Mouse (Mus musculus) adrenal gland, postnatal 14 days (tissue): ENCODE results near the gene Nus1. TPM values are rescaled to one million over a fixed set of nuclear protein-coding genes. Genes with fewer than 3 reads are reported as not detected.

Source experiments
- DNase-seq: peaks from one replicate; pipeline ENCODE4 v3.0.0; 2021; ENCODE audit warnings: mixed read lengths
- long read RNA-seq, 2 experiments: library from polyadenylated mRNA; stranded (forward); transcript quantifications; one replicate each; pipeline ENCODE4 v2.0.0; 2021
- total RNA-seq: library from RNA; stranded (reverse); gene quantifications from 2 replicates; pipeline ENCODE4 v1.2.3, GENCODE M21; 2021

Gene Nus1
- total RNA-seq = 46.4 and 51.4 TPM in 2 replicates
- long read RNA-seq, experiment 1, full-length matches to known transcripts = 30 of 35 reads
- long read RNA-seq, experiment 1, partial matches to known transcripts = 0 of 35 reads
- long read RNA-seq, experiment 1, other reads (novel, unspliced or antisense) = 5 of 35 reads
- long read RNA-seq, experiment 2, full-length matches to known transcripts = 16 of 27 reads
- long read RNA-seq, experiment 2, partial matches to known transcripts = 0 of 27 reads
- long read RNA-seq, experiment 2, other reads (novel, unspliced or antisense) = 11 of 27 reads

DNA sequence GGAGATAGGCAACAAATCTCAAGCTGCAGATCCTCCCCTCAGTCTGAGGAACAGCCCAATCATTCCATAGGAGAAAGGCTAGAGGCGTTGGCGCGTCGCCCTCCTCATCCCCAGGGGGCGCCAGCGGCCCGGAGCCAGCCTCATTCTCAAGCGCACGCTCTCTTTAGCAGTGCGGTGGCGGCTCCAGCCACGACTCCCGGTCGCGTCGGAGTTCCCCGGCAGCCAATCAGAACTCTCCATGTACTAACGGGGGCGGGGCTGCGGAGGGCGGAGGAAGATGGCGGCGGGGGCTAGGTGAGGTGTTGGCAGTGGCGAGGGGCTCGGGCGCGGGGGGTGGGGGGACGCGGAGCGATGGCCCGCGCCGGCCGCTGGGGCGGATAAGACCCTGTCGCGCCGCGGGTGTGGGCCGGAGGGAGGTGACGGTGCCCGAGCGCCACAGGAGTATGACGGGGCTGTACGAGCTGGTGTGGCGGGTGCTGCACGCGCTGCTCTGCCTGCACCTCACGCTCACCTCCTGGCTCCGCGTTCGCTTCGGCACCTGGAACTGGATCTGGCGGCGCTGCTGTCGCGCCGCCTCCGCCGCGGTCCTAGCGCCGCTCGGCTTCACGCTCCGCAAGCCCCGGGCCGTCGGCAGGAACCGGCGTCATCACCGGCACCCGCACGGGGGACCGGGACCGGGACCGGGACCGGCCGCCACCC is at the start of gene Nus1:
Nus1 (plus strand) TSS at position 249 of the 699 bp plus-strand sequence.
- DNase-seq = peak; percentile 98

DNA sequence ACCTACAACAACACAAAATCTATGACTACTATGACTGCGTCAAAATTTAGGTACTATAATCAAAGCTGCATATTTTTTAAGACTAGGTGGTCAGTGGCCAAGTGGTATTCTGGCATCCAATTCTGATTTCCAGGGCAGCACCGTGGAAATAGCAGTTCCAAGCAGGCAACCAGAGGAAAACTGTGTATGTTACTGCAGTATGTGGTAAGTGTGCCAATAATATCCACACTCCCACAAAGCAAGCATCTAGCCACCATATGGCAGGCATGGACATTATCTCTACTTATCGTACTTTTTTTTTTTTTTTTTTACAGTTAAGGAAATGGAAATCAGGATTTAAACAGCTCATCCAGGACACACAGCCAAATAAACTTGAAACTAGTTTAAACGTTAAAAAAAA is 49.0 kb upstream of the Nus1 start:
- no peak for DNase-seq

DNA sequence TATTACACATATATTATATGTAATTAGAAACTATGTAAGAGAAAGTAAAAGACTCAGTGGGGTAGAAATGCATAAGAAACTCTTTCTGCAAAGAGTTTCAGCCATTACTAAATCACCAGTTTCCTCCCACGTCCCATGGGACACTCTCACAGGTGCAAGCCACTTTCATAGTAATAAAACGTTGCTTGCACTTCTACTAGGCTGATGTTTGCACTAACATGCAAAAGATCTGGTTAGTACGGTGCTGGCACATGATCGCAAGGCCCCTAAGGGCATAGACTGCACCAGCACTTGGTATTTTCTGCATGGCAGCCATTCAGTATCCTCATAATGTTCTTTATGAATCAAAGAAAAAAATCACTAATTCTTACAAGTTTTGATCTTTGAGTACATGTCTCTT is 43.5 kb upstream of the Nus1 start:
- DNase-seq = no peak

DNA sequence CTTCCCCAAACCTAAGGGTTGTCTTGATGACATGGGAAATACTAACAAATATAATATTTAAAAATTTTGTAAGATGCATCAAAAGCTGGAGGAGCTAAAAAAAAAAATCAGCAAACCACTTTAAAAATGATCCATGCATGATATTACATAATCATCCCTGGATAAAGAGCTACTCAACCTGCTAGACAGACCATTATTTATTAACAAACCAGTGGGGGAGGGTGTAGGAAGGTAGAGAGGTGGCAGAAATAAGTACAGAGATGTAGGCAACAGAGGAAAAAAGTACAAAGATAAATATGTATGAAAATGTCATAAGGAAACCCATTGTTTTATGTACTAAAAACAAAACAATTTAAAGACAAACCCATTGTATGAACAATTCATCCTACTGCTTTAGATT is 42.7 kb upstream of the Nus1 start:
- DNase-seq = no peak

DNA sequence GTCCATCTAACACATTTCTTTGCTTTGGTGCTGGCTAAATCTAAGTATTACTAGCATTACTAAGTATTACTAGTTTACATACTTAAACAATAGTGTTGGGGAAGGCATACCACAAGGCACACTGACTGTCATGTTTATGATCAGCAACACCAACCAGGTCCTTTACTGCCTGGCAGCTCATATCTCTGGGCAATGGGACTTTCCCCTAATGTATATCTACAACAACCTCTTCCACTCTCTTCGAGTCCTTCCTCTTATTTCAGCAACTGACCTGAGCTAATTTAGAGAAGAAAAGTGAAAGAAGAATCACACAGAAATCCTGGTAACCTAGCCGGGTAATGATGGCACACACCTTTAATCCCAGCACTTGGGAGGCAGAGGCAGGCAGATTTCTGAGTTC is 40.9 kb upstream of the Nus1 start:
- DNase-seq = no peak

DNA sequence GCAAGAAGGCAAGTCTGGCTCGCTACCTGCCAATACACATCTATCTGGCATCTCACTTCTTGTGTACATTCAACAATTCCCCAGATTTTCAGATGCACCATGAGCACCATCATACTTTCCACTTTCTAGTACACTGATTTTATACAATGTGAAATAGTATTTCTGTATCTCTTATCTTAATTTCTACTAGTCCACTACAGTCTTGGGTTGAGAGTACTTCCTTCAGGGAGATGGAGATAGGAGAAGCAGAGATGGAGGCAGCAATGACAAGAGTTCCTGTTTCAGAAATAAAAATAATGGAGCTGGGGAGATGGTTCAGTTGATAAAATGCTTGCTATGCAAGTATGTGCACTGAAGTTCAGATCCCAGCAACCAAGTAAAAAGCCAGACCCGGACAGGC is 39.5 kb upstream of the Nus1 start:
- no peak for DNase-seq

DNA sequence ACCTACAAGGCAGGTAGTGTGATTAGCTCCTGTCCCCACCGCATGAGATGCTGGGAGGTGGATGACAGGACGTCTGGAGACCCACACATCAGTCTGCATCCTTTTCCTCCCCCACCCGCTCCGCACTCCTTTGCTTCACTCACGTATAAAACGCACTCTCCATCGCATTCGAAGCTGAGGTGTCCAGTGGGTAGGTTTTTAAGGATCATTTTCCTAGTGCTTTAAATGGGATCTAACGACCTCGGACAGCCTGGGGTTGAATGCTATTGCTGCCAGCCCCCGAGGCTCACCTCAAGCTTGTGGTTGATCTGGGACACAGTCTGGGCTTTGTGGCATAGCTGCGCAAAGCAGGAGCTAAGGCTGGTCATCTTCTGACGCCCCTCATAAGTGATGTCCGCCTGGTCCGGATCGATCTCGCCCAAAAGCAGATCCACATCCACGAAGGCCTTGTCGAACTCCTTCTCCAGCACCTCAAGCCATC is 36.0 kb upstream of the Nus1 start:
- DNase-seq = no peak

DNA sequence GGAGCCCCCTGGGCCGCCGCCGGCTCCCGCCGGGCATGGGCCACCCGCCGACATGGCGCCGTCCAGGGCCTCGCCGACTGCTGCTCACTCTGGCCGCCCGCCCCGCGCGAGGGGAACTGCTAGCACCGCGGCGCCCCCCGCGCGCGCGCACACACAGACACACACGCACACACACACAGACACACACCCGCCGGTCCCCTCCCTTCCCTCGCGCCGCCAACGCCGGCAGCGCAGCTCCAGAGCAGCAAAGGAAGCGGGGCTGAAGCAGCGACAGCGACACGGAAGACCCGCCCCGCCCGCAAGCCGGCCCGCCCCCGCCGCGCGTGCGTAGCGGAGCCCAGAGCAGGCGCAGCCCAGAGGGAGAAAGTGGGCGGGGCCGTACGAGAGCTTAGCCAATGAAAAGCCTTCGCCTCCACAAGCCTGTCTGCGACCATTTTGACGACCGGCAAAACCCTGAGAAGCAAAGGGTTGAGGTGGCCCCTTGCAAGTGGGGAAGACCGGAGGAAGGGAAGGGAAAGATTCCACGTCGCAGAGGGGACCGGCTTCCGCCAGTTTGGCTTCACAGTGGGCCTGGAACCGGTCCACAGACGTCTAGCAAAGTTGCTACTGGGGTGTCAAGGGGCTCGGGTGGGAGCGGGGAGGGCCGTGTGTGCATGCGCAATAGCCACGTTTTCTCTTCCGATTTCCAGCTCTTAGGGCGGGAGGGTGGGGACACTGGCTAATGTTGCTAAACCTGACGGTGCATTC is 35.3 kb upstream of the Nus1 start, which contains the start of gene Gopc:
Gopc (minus strand) TSS at position 280 of the 747 bp plus-strand sequence.
- peak; percentile 98 for DNase-seq

DNA sequence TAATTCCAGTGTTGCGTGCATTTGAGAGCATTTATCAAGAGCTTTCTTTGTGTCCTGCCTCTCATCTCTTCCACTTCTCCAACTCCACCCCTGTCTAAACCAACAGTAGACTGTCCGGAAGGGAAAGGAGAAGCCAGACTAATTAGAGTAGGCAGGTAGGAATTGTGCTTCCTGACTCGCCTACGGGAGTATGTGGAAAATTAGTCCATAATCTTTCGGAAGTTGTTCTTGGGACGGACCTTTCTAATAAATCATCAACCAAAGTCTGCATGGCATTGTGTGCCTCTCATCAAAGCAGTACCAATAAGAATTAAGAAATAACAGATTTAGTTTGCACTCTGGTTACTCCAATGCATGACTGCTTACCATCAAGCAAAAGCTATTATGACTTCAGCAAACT is 34.3 kb upstream of the Nus1 start:
- DNase-seq = no peak

DNA sequence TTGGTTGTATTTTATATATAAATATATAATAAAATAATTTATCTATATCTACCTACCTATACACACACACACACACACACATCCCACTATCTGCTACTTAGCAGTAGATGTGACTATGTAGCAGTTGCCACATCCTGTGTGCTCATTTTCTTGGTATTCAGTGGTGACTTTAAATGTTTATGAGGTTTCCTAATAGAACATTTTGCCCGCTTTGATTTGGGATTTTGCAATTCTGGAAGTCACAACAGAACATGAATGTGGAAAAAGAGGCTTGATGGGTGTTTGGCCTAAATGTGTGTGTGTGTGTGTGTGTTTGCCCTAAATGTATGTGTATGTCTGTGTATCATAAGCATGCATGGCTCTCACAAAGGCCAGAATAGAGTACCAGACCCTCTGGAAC is 33.8 kb upstream of the Nus1 start:
- no peak for DNase-seq

DNA sequence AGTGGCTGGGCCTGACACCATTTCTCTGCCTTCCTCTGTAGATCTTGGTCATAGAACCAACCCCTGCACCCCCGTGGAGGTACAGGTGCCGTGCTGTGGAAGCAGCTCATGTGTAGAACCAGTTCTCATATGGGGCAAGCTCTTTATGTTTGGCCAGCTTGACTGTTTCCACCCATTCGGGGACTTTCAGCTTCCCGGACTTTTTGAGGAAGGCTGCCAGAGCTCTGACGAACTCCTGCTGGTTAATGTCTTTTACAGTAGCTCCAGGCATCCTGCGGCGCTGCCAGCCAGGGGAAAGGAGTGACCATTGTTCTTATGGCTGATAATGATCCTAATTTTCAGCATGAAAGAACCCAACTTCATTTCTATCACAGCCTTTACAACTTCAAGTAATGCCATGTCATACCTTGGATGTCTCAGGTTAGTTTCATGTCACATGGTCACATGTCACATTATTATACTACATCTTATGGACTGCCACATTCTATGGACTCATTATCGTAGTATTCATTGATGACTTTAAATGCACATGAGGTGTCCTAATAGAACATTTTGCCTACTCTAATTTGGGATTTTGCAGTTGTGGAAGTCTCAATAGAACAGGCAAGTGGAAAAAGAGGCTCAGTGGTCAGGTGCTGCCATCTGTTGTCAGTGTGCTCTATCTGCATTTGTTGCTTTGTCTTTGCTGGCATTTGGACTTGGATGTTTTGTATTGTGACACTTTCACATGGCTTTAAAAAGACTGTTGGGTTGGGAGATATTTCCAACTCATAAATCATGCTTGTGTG is 32.3 kb upstream of the Nus1 start:
- DNase-seq = peak; percentile 59

DNA sequence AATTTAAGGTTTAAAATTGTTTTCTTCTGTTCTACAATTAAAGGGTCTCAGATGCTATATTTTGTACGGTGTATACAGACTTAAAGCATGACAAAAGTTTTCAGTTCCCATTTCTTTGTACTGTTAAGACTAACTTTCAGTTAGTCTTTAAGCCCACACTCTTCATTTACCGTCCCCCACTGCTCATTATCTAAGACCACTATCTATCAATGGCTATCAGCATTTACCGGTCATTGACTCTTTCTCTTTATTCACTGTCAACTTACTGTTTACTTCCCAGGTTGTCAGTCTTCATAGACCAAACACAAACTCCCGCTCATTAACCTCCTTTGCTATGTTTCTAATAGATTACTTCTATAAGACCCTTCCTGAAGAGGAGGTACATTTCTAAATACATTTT is 30.2 kb upstream of the Nus1 start:
- no peak for DNase-seq

DNA sequence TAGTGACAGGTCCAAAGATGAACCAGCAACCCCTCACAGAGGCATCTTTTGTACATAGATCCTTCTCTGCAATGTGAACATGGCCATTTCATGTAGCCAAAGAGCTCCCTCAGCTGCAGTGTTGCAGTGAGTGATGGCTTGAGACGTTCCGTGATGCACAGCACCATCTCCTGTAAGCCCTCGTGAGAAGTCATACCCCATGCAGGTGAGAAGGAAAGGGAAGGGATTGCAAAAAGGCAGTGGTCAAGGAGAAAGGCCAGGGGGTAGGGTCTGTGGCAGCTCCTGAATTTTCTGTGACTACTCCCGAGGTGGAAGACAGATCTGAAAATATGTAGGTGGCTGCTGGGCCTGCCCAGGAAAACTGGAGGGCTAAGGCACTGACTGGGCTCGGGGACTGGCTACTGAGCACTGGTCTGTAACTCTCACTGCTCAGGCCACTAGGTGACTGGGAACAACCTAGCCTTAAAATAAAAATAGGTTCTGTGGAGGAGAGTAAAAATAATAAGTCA is 28.4 kb upstream of the Nus1 start, which contains the start of gene Nepn:
Nepn (plus strand) TSS at position 51 of the 509 bp plus-strand sequence.
- no peak for DNase-seq

DNA sequence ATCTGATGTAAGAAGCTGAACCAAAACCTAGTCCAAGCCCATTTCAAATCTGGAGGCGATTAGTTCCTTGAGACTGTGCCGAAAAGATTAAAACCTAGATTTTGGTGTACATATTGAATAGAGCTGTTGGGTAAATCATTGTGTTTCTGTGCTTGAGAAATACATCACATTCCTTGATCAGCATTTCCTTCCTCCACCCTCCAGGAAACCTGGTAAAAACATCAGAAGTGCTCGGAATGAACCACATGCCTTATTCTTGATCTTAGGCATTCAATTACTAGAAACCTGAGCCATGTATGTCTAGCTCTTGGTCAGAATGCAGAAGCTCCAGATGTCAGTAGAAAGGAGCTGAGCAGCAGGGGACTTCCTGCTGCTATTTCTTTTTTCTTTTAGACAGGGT is 27.9 kb upstream of the Nus1 start:
- no peak for DNase-seq

DNA sequence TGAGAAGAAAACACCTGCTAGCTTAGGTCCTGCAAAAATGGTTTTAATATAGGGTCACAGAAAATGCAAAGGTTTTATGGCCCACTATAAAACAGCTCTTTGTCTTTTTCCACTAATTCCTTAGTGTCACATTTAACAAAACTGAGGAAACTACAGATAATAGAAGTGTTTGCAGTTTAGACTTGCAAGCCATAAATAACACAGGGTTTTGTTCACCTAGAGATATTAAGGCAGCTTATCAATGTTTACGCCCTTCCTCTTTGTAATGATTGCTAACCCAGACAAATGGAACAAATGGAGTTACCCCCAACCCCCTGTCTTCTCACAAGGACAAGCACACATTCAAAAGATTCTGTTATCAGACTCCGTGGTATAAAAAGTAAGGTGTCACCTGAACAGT is 26.1 kb upstream of the Nus1 start:
- DNase-seq = no peak

DNA sequence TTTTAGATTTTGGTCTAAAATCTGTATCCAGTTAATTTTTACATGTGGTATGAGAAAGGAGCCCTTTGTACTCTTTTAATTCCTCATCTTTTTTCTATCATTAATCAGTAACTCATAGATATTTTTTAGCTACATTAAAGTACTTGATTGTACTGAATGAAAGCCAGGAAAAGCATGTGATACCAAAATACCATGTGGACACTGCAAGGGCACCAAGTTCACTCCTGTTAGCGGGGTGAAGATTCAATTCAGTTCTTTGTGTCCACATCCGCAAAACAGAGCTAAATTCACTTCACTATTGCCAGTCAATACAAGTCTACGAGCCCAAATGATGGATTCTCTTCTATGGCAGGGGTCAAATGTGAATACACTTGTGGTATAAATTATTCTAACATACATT is 20.7 kb upstream of the Nus1 start:
- no peak for DNase-seq

DNA sequence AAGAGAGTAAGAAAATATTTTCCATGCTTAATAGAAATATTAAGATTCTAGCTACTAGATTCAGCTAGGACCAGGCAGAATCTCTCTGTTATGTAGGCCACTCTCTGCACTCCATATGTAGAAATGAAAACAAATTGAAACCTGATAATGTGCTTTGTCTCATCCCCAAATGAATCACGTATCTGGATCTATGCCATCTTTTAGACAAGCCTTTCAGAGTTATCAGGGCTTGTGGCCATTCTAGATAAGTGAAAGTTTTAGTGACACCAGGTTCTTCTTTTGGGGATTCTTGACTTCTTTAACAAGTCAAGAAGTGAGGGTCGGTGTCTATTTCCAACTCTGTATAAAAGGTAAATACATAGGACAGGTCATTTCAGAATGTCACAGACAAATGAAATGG is 18.6 kb upstream of the Nus1 start:
- no peak for DNase-seq

DNA sequence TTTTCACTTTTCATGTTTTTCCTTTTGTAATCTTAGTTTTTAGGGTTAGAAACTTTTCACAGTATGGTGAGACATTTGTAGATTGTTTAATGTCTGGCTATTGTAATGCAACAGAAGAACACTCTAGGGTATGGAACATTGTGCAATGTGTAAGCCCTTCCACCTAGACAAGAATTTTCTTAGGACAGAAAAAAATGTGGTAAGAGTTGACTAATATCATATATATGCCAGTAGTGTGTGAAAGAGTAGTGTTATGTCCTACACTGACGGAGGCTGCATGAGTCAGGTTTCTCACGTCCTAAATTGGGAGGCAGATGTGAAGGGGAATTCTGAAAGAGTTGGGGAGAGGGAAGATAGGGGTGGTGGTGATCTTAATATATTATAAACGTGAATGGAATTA is 17.6 kb upstream of the Nus1 start:
- DNase-seq = no peak

DNA sequence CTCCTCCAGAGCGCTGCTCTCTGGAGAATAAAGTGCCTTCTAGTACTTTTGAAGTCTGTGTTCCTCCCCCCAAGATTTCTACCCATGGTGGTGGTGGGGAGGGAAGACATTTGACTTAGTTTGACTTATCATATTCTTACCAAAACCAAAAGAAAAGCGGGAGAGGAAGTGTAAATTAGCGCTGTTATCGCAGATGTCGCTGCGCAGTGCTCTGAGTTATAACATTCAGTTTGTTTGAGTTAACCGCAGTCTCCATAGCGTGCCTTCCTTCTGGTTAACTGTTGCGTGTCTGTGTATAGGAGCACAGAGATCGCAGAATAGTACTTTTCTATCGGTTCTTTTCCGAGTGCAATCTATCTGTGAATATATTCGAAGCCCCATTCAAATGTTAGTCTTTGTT is 12.2 kb upstream of the Nus1 start:
- no peak for DNase-seq

DNA sequence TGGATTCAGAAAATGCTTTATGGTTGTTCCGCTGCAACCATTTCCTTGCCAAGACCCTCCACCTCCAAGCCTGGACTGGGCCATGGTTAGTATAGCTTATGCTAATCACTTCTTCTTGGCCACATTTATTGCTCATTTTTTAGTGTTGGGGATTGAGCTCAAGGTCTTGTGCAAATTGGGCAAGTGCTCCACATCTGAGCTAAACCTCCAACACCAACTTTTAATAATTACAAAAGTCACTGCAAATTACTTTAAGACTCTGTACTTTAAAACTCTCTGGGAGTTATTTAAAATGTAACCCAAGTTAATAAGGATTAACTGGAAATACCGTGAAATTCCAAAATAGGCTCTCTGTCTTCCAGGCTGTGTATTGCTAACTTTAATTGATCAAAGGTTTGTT is 9.8 kb upstream of the Nus1 start:
- no peak for DNase-seq

DNA sequence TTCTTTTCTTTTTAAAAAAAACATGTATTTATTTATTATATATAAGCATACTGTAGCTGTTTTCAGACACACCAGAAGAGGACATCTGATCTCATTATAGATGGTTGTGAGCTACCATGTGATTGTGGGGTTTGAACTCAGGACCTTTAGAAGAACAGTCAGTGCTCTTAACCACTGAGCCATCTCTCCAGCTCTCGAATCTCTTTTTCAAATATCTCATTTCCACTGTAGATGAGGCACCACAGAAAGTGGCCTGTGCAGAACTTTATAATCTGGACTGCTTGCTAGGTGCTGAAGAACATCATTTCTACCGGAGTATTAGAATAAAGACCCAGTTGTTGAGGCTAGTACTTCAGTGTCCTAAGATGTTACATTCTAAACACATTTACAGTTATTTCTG is 2.3 kb upstream of the Nus1 start:
- DNase-seq = no peak

DNA sequence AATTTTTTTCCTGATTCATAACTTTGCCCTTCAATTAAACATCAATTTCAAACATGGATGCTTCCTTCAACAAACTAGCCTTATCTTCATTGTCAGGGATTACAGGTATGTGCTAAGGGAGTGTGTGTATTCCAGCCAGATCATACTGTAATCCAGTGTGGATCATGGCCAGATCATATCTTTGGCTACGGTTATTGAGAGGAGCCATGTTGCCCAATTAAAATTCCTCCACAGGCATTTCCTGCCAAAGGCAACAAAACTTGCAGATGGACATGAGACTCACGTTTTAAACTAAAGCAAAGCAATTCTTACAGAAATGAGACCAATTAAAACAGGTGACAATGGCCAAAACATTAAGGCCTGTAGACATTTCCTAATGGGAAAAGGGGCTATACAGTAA is 889 bp upstream of the Nus1 start:
- no peak for DNase-seq
